Mouse (Mus musculus) heart, embryonic 13.5 days (tissue): ENCODE results near the gene Sun1. TPM values are rescaled to one million over a fixed set of nuclear protein-coding genes. Genes with fewer than 3 reads are reported as not detected.

Source experiments
- ATAC-seq: fragments of 200-750 bp; cut with Nextera tagmentation; 2 replicates; pipeline ENCODE4 v1.8.0; 2017; ENCODE audit warnings: moderate TSS enrichment; ENCODE audit not compliant: insufficient number of reproducible peaks, low FRiP score, low TSS enrichment; ENCODE audit errors: extremely low read depth
- H3K27ac ChIP-seq: fragments of 300-500 bp; sonication (generic); replicated peaks from 2 replicates; pipeline ENCODE4 v1.5.1; 2015; ENCODE audit warnings: moderate library complexity, mild to moderate bottlenecking, inconsistent platforms
- H3K27me3 ChIP-seq: fragments of 300-500 bp; sonication (generic); replicated peaks from 2 replicates; pipeline ENCODE4 v1.6.1; 2015; ENCODE audit warnings: mild to moderate bottlenecking, inconsistent platforms
- H3K36me3 ChIP-seq: fragments of 300-500 bp; sonication (generic); 2 replicates; pipeline ENCODE4 v1.6.1; 2015; ENCODE audit warnings: mild to moderate bottlenecking, inconsistent platforms
- H3K4me1 ChIP-seq: fragments of 300-500 bp; sonication (generic); 2 replicates; pipeline ENCODE4 v1.6.1; 2015; ENCODE audit warnings: inconsistent platforms
- H3K4me2 ChIP-seq: fragments of 300-500 bp; sonication (generic); 2 replicates; pipeline ENCODE4 v1.6.1; 2015; ENCODE audit warnings: inconsistent platforms, mild to moderate bottlenecking, moderate library complexity
- H3K4me3 ChIP-seq: fragments of 300-500 bp; sonication (generic); 2 replicates; pipeline ENCODE4 v1.5.1; 2015; ENCODE audit warnings: moderate library complexity, mild to moderate bottlenecking, inconsistent platforms
- H3K9ac ChIP-seq: fragments of 300-500 bp; sonication (generic); 2 replicates; pipeline ENCODE4 v1.6.1; 2015; ENCODE audit warnings: inconsistent platforms, mild to moderate bottlenecking, moderate library complexity
- H3K9me3 ChIP-seq: fragments of 300-500 bp; sonication (generic); 2 replicates; pipeline ENCODE4 v1.6.1; 2016; ENCODE audit warnings: inconsistent platforms
- WGBS: fragments of 180-500 bp; shearing (Covaris S2); methylation state at CpG from one replicate; pipeline ENCODE4 v1.1.7; 2015; ENCODE audit warnings: mixed read lengths; 5-methylcytosine and 5-hydroxymethylcytosine counted together
- polyA plus RNA-seq: library from polyadenylated mRNA; unstranded; fragments of >200 nt; fragmentation: Nextera tagmentation; extraction: Ambion mirVana; gene quantifications from 2 replicates; pipeline ENCODE4 v1.2.1, GENCODE M21; 2015

Sun1 gene
- polyA plus RNA-seq, 1 experiment from 2014 or later: 31.2 TPM

DNA sequence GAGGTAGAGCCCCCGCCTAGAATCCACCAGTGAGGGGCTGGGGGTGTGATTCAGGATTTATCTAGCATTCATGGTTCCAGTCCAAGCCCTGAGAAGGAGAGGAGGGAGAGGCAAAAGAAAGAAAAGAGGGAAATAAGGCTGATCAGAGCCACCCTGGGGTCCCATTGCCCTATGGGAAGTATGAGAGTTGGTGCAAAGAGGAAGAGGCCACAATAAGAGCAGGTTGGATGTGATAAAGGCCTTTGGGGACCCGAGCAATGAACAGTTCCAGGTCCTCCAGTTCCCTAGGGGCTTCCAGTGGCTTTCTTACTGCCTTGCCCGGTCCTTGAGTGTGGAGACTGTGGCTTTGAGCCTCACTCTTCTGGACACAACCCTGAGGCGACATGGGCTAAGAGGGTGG, 87.3 kb downstream of the Sun1 start:
- H3K9ac ChIP-seq: no peak overlapping the region
- no peak overlapping the region for H3K27ac ChIP-seq
- no peaks in the 10 kb centered on the region for H3K27me3 ChIP-seq
- H3K4me2 ChIP-seq: no peak overlapping the region
- no peaks in the 10 kb centered on the region for H3K36me3 ChIP-seq
- no peak for ATAC-seq
- no peak overlapping the region for H3K4me3 ChIP-seq
- WGBS: 80% methylated on average over 4 of the region's 4 CpGs
- no peaks in the 10 kb centered on the region for H3K9me3 ChIP-seq
- H3K4me1 ChIP-seq: peaks cover 21% of the 10 kb centered on the region

- Histone ChIP-seq H3K36me3 (no peaks in the 10 kb centered on the region), H3K27me3 (no peaks in the 10 kb centered on the region), H3K4me2 (no peak overlapping the region), H3K4me3 (no peak overlapping the region), H3K9ac (no peak overlapping the region), H3K27ac (no peak overlapping the region), H3K4me1 (peaks cover 21% of the 10 kb centered on the region), H3K9me3 (no peaks in the 10 kb centered on the region)
- 76% methylated on average over 4 of the region's 4 CpGs for WGBS
- ATAC-seq: no peak
Observed at GRCm38 (mm10) chr5:139288591-139288990, 88.2 kb downstream of the Sun1 start.

GRCm38 (mm10) chr5:139290467-139291259, 90.2 kb downstream of the Sun1 start:
- H3K4me2 ChIP-seq: no peak overlapping the region
- H3K27me3 ChIP-seq: no peaks in the 10 kb centered on the region
- H3K9me3 ChIP-seq: no peaks in the 10 kb centered on the region
- H3K27ac ChIP-seq: no peak overlapping the region
- no peak overlapping the region for H3K4me3 ChIP-seq
- no peaks in the 10 kb centered on the region for H3K36me3 ChIP-seq
- H3K4me1 ChIP-seq: peaks cover 15% of the 10 kb centered on the region
- WGBS: 78% methylated on average over 12 of the region's 12 CpGs
- H3K9ac ChIP-seq: no peak overlapping the region
- ATAC-seq: no peak

GRCm38 (mm10) chr5:139291811-139292560, 91.5 kb downstream of the Sun1 start:
- Histone ChIP-seq H3K4me1 (peaks cover 2% of the 10 kb centered on the region; the same call in 1 of the 2 replicates), H3K27me3 (no peaks in the 10 kb centered on the region), H3K4me2 (no peak overlapping the region), H3K36me3 (no peaks in the 10 kb centered on the region), H3K27ac (no peak overlapping the region), H3K9ac (no peak overlapping the region), H3K9me3 (no peaks in the 10 kb centered on the region), H3K4me3 (no peak overlapping the region)
- no peak for ATAC-seq
- 68% methylated on average over 6 of the region's 6 CpGs for WGBS

DNA sequence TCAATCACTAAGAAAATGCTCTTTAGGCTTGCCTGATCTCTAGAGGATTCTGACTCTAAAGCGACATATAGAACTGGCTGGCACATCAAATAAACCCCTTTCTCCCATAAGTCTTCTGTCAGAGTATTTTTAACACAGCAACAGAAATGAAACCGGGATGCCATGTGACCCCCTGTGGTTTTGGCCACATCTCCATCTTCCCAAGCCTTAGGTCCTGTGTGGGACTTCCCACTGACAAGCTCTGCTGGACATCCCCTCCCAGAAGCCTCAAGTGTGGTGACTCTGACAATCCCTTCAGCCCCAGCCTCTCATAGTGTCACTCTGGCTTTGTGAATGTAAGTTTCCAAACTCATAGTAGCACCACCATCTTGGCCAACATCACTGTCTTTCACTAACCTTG, 93.7 kb downstream of the Sun1 start:
- H3K4me3 ChIP-seq: no peak overlapping the region
- H3K27me3 ChIP-seq: no peaks in the 10 kb centered on the region
- 60% methylated on average over 2 of the region's 2 CpGs for WGBS
- H3K27ac ChIP-seq: no peak overlapping the region
- no peaks in the 10 kb centered on the region for H3K9me3 ChIP-seq
- no peaks in the 10 kb centered on the region; the same call in 1 of the 2 replicates for H3K4me1 ChIP-seq
- ATAC-seq: no peak
- no peak overlapping the region for H3K4me2 ChIP-seq
- no peak overlapping the region for H3K9ac ChIP-seq
- H3K36me3 ChIP-seq: no peaks in the 10 kb centered on the region

DNA sequence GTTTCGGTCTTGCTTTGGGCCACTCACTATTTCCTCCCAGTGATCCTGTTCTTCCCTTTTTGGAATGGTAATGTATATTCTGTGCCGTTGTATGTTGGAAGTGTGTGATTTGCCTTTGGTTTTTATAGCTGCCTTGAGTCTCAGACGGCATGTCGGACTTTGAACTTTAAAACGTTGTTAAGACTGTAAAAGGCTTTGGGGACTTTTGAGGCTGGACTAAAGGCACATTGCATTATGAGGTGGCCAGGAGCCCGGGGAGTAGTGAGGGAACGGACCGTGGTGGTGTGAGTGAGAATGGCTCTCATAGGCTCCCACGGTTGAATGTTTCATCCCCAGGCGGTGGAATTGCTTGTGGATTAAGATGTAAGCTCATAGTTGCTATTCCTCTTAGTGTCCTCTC, 96.7 kb downstream of the Sun1 start:
- Histone ChIP-seq H3K9me3 (no peaks in the 10 kb centered on the region), H3K4me3 (no peak overlapping the region), H3K4me1 (no peaks in the 10 kb centered on the region; the same call in 1 of the 2 replicates), H3K27ac (no peak overlapping the region), H3K4me2 (no peak overlapping the region), H3K36me3 (no peaks in the 10 kb centered on the region), H3K9ac (no peak overlapping the region), H3K27me3 (0 out of 2 replicates have a peak, but pooled peaks cover 7% of the 10 kb centered on the region)
- WGBS: 87% methylated on average over 10 of the region's 10 CpGs
- ATAC-seq: no peak

- H3K4me1 ChIP-seq: no peaks in the 10 kb centered on the region
- WGBS: 77% methylated on average over 5 of the region's 5 CpGs
- H3K4me3 ChIP-seq: no peak overlapping the region
- ATAC-seq: no peak
- H3K9me3 ChIP-seq: no peaks in the 10 kb centered on the region
- no peak overlapping the region for H3K9ac ChIP-seq
- no peaks in the 10 kb centered on the region for H3K36me3 ChIP-seq
- H3K4me2 ChIP-seq: no peak overlapping the region
- H3K27me3 ChIP-seq: 0 out of 2 replicates have a peak, but pooled peaks cover 7% of the 10 kb centered on the region
- no peak overlapping the region for H3K27ac ChIP-seq
Observed at GRCm38 (mm10) chr5:139297745-139298144, 97.3 kb downstream of the Sun1 start.

Other genes with a start within 250 kb of the Sun1 start
- 39.8 and 42.1 TPM in 2 replicates for gene Pdgfa, start 203.3 kb upstream of the Sun1 start, polyA plus RNA-seq
- 9.4 and 11.5 TPM in 2 replicates for gene Prkar1b, start 50.6 kb upstream of the Sun1 start, polyA plus RNA-seq
- 5.6 and 5.8 TPM in 2 replicates for gene Dnaaf5, start 50.4 kb upstream of the Sun1 start, polyA plus RNA-seq
- 127 and 149 TPM in 2 replicates for gene Get4, start 51.7 kb downstream of the Sun1 start, polyA plus RNA-seq
- gene Adap1, start 125.0 kb downstream of the Sun1 start, polyA plus RNA-seq: 0.70 and 1.0 TPM in 2 replicates
- gene Cox19, start 150.8 kb downstream of the Sun1 start, polyA plus RNA-seq: 68.4 and 75.8 TPM in 2 replicates
- not detected in 2 replicates for gene Cyp2w1, start 152.0 kb downstream of the Sun1 start, polyA plus RNA-seq
- 7.0 and 8.8 TPM in 2 replicates for gene Gpr146, start 177.1 kb downstream of the Sun1 start, polyA plus RNA-seq
- 0.24 and 0.34 TPM in 2 replicates for gene C130050O18Rik, start 204.6 kb downstream of the Sun1 start, polyA plus RNA-seq
- gene Gper1, start 222.5 kb downstream of the Sun1 start, polyA plus RNA-seq: 0.90 and 1.2 TPM in 2 replicates